Mouse (Mus musculus) MEL (cell line): ENCODE data around the gene Egfem1. TPM values are rescaled to one million over a fixed set of nuclear protein-coding genes. Genes with fewer than 3 reads are reported as not detected.

Experiments used
- DNase-seq: peaks from one replicate; pipeline ENCODE4 v3.0.0; 2011; ENCODE audit warnings: low read depth, low spot score
- H3K27ac ChIP-seq: 2 replicates; pipeline ENCODE4 v1.5.1; 2012; ENCODE audit warnings: low read depth, mild to moderate bottlenecking, control low read depth, low read length, moderate library complexity; ENCODE audit not compliant: control insufficient read depth
- H3K27me3 ChIP-seq, 2 experiments: fragments of 150-350 bp in 1 of 2; sonication (generic) in 1 of 2; 2 replicates each; pipeline ENCODE4 v1.6.1; 2012; ENCODE audit warnings: low read length in 2 of 2, mild to moderate bottlenecking in 2 of 2, improper control_type of control experiment in 1 of 2, moderate library complexity in 1 of 2; ENCODE audit not compliant: insufficient read depth in 2 of 2, control insufficient read depth in 1 of 2
- H3K36me3 ChIP-seq, 2 experiments: 2 replicates each; pipeline ENCODE4 v1.6.1; 2012 to 2014; ENCODE audit warnings: low read length in 2 of 2, improper control_type of control experiment in 1 of 2, inconsistent platforms in 1 of 2, mild to moderate bottlenecking in 1 of 2; ENCODE audit not compliant: insufficient read depth in 2 of 2, control insufficient read depth in 1 of 2
- H3K4me1 ChIP-seq, 2 experiments: fragments of 150-350 bp in 1 of 2; sonication (generic) in 1 of 2; 2 replicates each; pipeline ENCODE4 v1.6.1; 2012; ENCODE audit warnings: low read length in 2 of 2, improper control_type of control experiment in 1 of 2, mild to moderate bottlenecking in 1 of 2; ENCODE audit not compliant: insufficient read depth in 2 of 2, control insufficient read depth in 1 of 2
- H3K4me3 ChIP-seq, 2 experiments: fragments of 150-350 bp in 1 of 2; sonication (generic) in 1 of 2; 2 replicates each; pipeline ENCODE4 v1.5.1; 2012; ENCODE audit warnings: low read depth in 2 of 2, low read length in 2 of 2, mild to moderate bottlenecking in 2 of 2, moderate library complexity in 2 of 2, control low read depth in 1 of 2, improper control_type of control experiment in 1 of 2; ENCODE audit not compliant: control insufficient read depth in 1 of 2, insufficient read depth in 1 of 2
- H3K79me2 ChIP-seq: 2 replicates; pipeline ENCODE4 v1.6.1; 2012; ENCODE audit warnings: mild to moderate bottlenecking, low read length, moderate library complexity; ENCODE audit not compliant: control insufficient read depth, poor library complexity, insufficient read depth
- H3K9ac ChIP-seq: 2 replicates; pipeline ENCODE4 v1.6.1; 2012; ENCODE audit warnings: low read depth, mild to moderate bottlenecking, control low read depth, low read length, moderate library complexity; ENCODE audit not compliant: control insufficient read depth, poor library complexity, severe bottlenecking
- H3K9me3 ChIP-seq: fragments of 150-350 bp; sonication (generic); replicated peaks from 2 replicates; pipeline ENCODE4 v1.6.1; 2012; ENCODE audit warnings: mild to moderate bottlenecking, low read length, improper control_type of control experiment, moderate library complexity; ENCODE audit not compliant: insufficient read depth
- BHLHE40 ChIP-seq: IDR thresholded peaks from 2 replicates; pipeline ENCODE4 v1.6.1; 2012; ENCODE audit warnings: low read depth, mild to moderate bottlenecking, inconsistent platforms, low read length, improper control_type of control experiment, borderline replicate concordance
- CHD1 ChIP-seq: IDR thresholded peaks from 2 replicates; pipeline ENCODE4 v1.6.1; 2012; ENCODE audit warnings: low read depth, mild to moderate bottlenecking, inconsistent platforms, low read length, improper control_type of control experiment
- CTCF ChIP-seq, 3 experiments: IDR thresholded peaks in 2 of 3; conservative IDR thresholded peaks in 1 of 3; 2 replicates each; pipeline ENCODE4 v1.5.1; 2011 to 2012; ENCODE audit warnings: low read length in 3 of 3, low read depth in 2 of 3, mild to moderate bottlenecking in 2 of 3, improper control_type of control experiment in 1 of 3, inconsistent platforms in 1 of 3, mixed read lengths in 1 of 3, moderate library complexity in 1 of 3; ENCODE audit not compliant: control insufficient read depth in 1 of 3, insufficient read depth in 1 of 3, poor library complexity in 1 of 3, severe bottlenecking in 1 of 3
- EP300 ChIP-seq, 2 experiments: IDR thresholded peaks; 2 replicates each; pipeline ENCODE4 v1.6.1; 2011; ENCODE audit warnings: improper control_type of control experiment in 2 of 2, low read length in 2 of 2, low read depth in 1 of 2, mild to moderate bottlenecking in 1 of 2
- JUND ChIP-seq: IDR thresholded peaks from 2 replicates; pipeline ENCODE4 v1.6.1; 2011; ENCODE audit warnings: low read depth, mild to moderate bottlenecking, improper control_type of control experiment, low read length
- KAT2A ChIP-seq: conservative IDR thresholded peaks from 2 replicates; pipeline ENCODE4 v1.6.1; 2012; ENCODE audit warnings: low read depth, low read length, improper control_type of control experiment, inconsistent platforms
- MAFK ChIP-seq: IDR thresholded peaks from 2 replicates; pipeline ENCODE4 v1.6.1; 2011; ENCODE audit warnings: low read depth, mild to moderate bottlenecking, low read length, improper control_type of control experiment, borderline replicate concordance
- MAX ChIP-seq: IDR thresholded peaks from 2 replicates; pipeline ENCODE4 v1.6.1; 2011; ENCODE audit warnings: low read length, improper control_type of control experiment
- MEF2A ChIP-seq: IDR thresholded peaks from 2 replicates; pipeline ENCODE4 v1.6.1; 2014; ENCODE audit warnings: low read depth, mild to moderate bottlenecking, inconsistent platforms, low read length, improper control_type of control experiment; ENCODE audit not compliant: poor library complexity, insufficient replicate concordance, severe bottlenecking; ENCODE audit errors: extremely low read depth
- NRF1 ChIP-seq: IDR thresholded peaks from 2 replicates; pipeline ENCODE4 v1.6.1; 2014; ENCODE audit warnings: low read depth, mild to moderate bottlenecking, inconsistent platforms, low read length, improper control_type of control experiment, moderate library complexity; ENCODE audit not compliant: poor library complexity, insufficient read depth, severe bottlenecking
- POLR2A ChIP-seq, 2 experiments: IDR thresholded peaks; 2 replicates each; pipeline ENCODE4 v1.6.1; 2011 to 2012; ENCODE audit warnings: low read length in 2 of 2, mild to moderate bottlenecking in 2 of 2, control low read depth in 1 of 2, improper control_type of control experiment in 1 of 2, low read depth in 1 of 2, moderate library complexity in 1 of 2; ENCODE audit not compliant: control insufficient read depth in 1 of 2, insufficient read depth in 1 of 2, poor library complexity in 1 of 2
- POLR2AphosphoS5 ChIP-seq: IDR thresholded peaks from 2 replicates; pipeline ENCODE4 v1.6.1; 2012; ENCODE audit warnings: low read depth, borderline replicate concordance, mild to moderate bottlenecking, inconsistent platforms, low read length, moderate library complexity, mixed read lengths
- SIN3A ChIP-seq: IDR thresholded peaks from 2 replicates; pipeline ENCODE4 v1.6.1; 2012; ENCODE audit warnings: low read length, improper control_type of control experiment, inconsistent platforms
- TBP ChIP-seq: IDR thresholded peaks from 2 replicates; pipeline ENCODE4 v1.8.0; 2011; ENCODE audit warnings: low read depth, low read length, improper control_type of control experiment
- TCF12 ChIP-seq: IDR thresholded peaks from 2 replicates; pipeline ENCODE4 v1.6.1; 2014; ENCODE audit warnings: low read depth, mild to moderate bottlenecking, inconsistent platforms, low read length, improper control_type of control experiment, moderate library complexity
- UBTF ChIP-seq: IDR thresholded peaks from 2 replicates; pipeline ENCODE4 v1.6.1; 2012; ENCODE audit warnings: low read depth, mild to moderate bottlenecking, inconsistent platforms, low read length, improper control_type of control experiment, moderate library complexity, borderline replicate concordance; ENCODE audit not compliant: insufficient read depth
- USF2 ChIP-seq, 2 experiments: IDR thresholded peaks; 2 replicates each; pipeline ENCODE4 v1.6.1; 2011 to 2012; ENCODE audit warnings: improper control_type of control experiment in 2 of 2, low read length in 2 of 2, borderline replicate concordance in 1 of 2, inconsistent platforms in 1 of 2, low read depth in 1 of 2, mild to moderate bottlenecking in 1 of 2; ENCODE audit not compliant: insufficient read depth in 1 of 2
- ZC3H11A ChIP-seq: IDR thresholded peaks from 2 replicates; pipeline ENCODE4 v1.6.1; 2012; ENCODE audit warnings: low read depth, mild to moderate bottlenecking, inconsistent platforms, low read length, improper control_type of control experiment
- ZKSCAN1 ChIP-seq: IDR thresholded peaks from 2 replicates; pipeline ENCODE4 v1.6.1; 2012; ENCODE audit warnings: low read depth, mild to moderate bottlenecking, inconsistent platforms, low read length, improper control_type of control experiment, moderate library complexity
- ZMIZ1 ChIP-seq: IDR thresholded peaks from 2 replicates; pipeline ENCODE4 v1.6.1; 2012; ENCODE audit warnings: low read depth, mild to moderate bottlenecking, inconsistent platforms, low read length, improper control_type of control experiment, moderate library complexity
- ZNF384 ChIP-seq: IDR thresholded peaks from 2 replicates; pipeline ENCODE4 v1.6.1; 2012; ENCODE audit warnings: low read depth, mild to moderate bottlenecking, inconsistent platforms, low read length, improper control_type of control experiment
- polyA plus RNA-seq, 2 experiments: library from polyadenylated mRNA; stranded (reverse) in 1 of 2; unstranded in 1 of 2; fragments of >175 nt in 1 of 2; fragments of >200 nt in 1 of 2; gene quantifications; 2 replicates each; pipeline versions ENCODE4 v1.2.1 to v1.2.4; 2012; ENCODE audit warnings: low replicate concordance in 2 of 2, low read depth in 1 of 2; ENCODE audit not compliant: insufficient read length in 2 of 2, insufficient read depth in 1 of 2, missing spikeins in 1 of 2
- total RNA-seq: library from RNA; depleted of rRNA; stranded (reverse); fragments of 300-350 nt; gene quantifications from 2 replicates; pipeline ENCODE4 v1.2.3, GENCODE M21; 2012

The Egfem1 gene
- total and polyA plus RNA-seq, 3 experiments = not detected

GRCm38 (mm10) chr3:29432109-29433091 lies 350.6 kb downstream of the Egfem1 start:
- H3K9ac ChIP-seq = no peak overlapping the region
- TF ChIP-seq MEF2A (no peak), POLR2A (IDR thresholded peaks at IDR 0.05; ENCODE audit: control insufficient read depth in 1 of 2, insufficient read depth in 1 of 2, low read depth in 1 of 2, low read length in 2 of 2, poor library complexity in 1 of 2) (no peak), ZC3H11A (no peak), TBP (no peak), TCF12 (no peak), EP300 (IDR thresholded peaks at IDR 0.05; ENCODE audit: low read depth in 1 of 2, low read length in 2 of 2) (no peak), UBTF (no peak), CHD1 (no peak), USF2 (IDR thresholded peaks at IDR 0.05; ENCODE audit: borderline replicate concordance in 1 of 2, insufficient read depth in 1 of 2, low read depth in 1 of 2, low read length in 2 of 2) (no peak), JUND (no peak)
- TF ChIP-seq, all 39 proteins: peak for 0
- Histone ChIP-seq H3K4me1 (no peaks in the 10 kb centered on the region), H3K79me2 (no peaks in the 10 kb centered on the region), H3K9me3 (no peaks in the 10 kb centered on the region), H3K27ac (no peak overlapping the region), H3K4me3 (no peak overlapping the region), H3K36me3 (no peaks in the 10 kb centered on the region), H3K27me3 (no peaks in the 10 kb centered on the region)
- no peak for DNase-seq

GRCm38 (mm10) chr3:29443024-29443423 lies 361.2 kb downstream of the Egfem1 start:
- Histone ChIP-seq H3K9ac (no peak overlapping the region), H3K4me3 (no peak overlapping the region), H3K27me3 (no peaks in the 10 kb centered on the region), H3K36me3 (no peaks in the 10 kb centered on the region), H3K9me3 (no peaks in the 10 kb centered on the region), H3K79me2 (no peaks in the 10 kb centered on the region), H3K27ac (no peak overlapping the region), H3K4me1 (no peaks in the 10 kb centered on the region)
- DNase-seq = no peak
- TF ChIP-seq ZMIZ1 (no peak), CHD1 (no peak), BHLHE40 (no peak), MEF2A (no peak), KAT2A (no peak), ZC3H11A (no peak), ZNF384 (no peak), SIN3A (no peak), CTCF (IDR thresholded peaks at IDR 0.05 in 2 of 3, conservative IDR thresholded peaks at IDR 0.05 in 1 of 3; ENCODE audit: control insufficient read depth in 1 of 3, insufficient read depth in 1 of 3, low read depth in 2 of 3, low read length in 3 of 3, poor library complexity in 1 of 3, severe bottlenecking in 1 of 3) (no peak), MAFK (no peak), POLR2A (IDR thresholded peaks at IDR 0.05; ENCODE audit: control insufficient read depth in 1 of 2, insufficient read depth in 1 of 2, low read depth in 1 of 2, low read length in 2 of 2, poor library complexity in 1 of 2) (no peak), POLR2AphosphoS5 (no peak), UBTF (no peak), NRF1 (no peak), ZKSCAN1 (no peak), MAX (no peak)
